Mouse (Mus musculus) forebrain, embryonic 14.5 days (tissue): ENCODE measurements around the gene Tmem268. TPM values are rescaled to one million over a fixed set of nuclear protein-coding genes. Genes with fewer than 3 reads are reported as not detected.

Experiments
- ATAC-seq: fragments of 200-750 bp; cut with Nextera tagmentation; 2 replicates; pipeline ENCODE4 v1.8.0; 2017; ENCODE audit warnings: mild to moderate bottlenecking, moderate library complexity
- DNase-seq: peaks from one replicate; pipeline ENCODE4 v3.0.0-alpha.2; 2015; ENCODE audit warnings: low spot score
- H3K27ac ChIP-seq: fragments of 300-500 bp; sonication (generic); 2 replicates; pipeline ENCODE4 v1.5.1; 2014; ENCODE audit warnings: low read depth, mild to moderate bottlenecking, control low read depth, low read length, moderate library complexity
- H3K27me3 ChIP-seq: fragments of 300-500 bp; sonication (generic); replicated peaks from 2 replicates; pipeline ENCODE4 v1.6.1; 2014; ENCODE audit warnings: low read length, control low read depth, mixed read lengths; ENCODE audit not compliant: control insufficient read depth, insufficient read depth
- H3K36me3 ChIP-seq: fragments of 300-500 bp; sonication (generic); 2 replicates; pipeline ENCODE4 v1.6.1; 2014; ENCODE audit warnings: low read length, control low read depth; ENCODE audit not compliant: control insufficient read depth, insufficient read depth
- H3K4me1 ChIP-seq: fragments of 300-500 bp; sonication (generic); 2 replicates; pipeline ENCODE4 v1.6.1; 2014; ENCODE audit warnings: antibody characterized with exemption, low read length, control low read depth; ENCODE audit not compliant: control insufficient read depth, insufficient read depth
- H3K4me2 ChIP-seq: fragments of 300-500 bp; sonication (generic); 2 replicates; pipeline ENCODE4 v1.6.1; 2014; ENCODE audit warnings: mild to moderate bottlenecking, control low read depth, low read length
- H3K4me3 ChIP-seq: fragments of 300-500 bp; sonication (generic); 2 replicates; pipeline ENCODE4 v1.5.1; 2014; ENCODE audit warnings: low read depth, low read length, control low read depth
- H3K9ac ChIP-seq: fragments of 300-500 bp; sonication (generic); 2 replicates; pipeline ENCODE4 v1.6.1; 2014; ENCODE audit warnings: mild to moderate bottlenecking, low read length, control low read depth, moderate library complexity
- H3K9me3 ChIP-seq: fragments of 300-500 bp; sonication (generic); replicated peaks from 2 replicates; pipeline ENCODE4 v1.6.1; 2016; ENCODE audit warnings: low read length, control low read depth, mixed read lengths; ENCODE audit not compliant: control insufficient read depth
- WGBS: fragments of 180-500 bp; shearing (Covaris S2); extraction: QIAGEN DNeasy Blood & Tissue Kit; methylation state at CpG from one replicate; pipeline ENCODE4 v1.1.7; 2014; 5-methylcytosine and 5-hydroxymethylcytosine counted together
- polyA plus RNA-seq: library from polyadenylated mRNA; unstranded; fragments of >200 nt; fragmentation: Nextera tagmentation; extraction: Ambion mirVana; gene quantifications from 2 replicates; pipeline ENCODE4 v1.2.1, GENCODE M21; 2014

Tmem268 gene
- polyA plus RNA-seq, 1 experiment from 2014 or later = 5.4 TPM

GRCm38 (mm10) chr4:63601263-63601662 lies 42.7 kb downstream of the Tmem268 start:
- no peak for DNase-seq
- Histone ChIP-seq H3K36me3 (no peaks in the 10 kb centered on the region), H3K27ac (no peak overlapping the region), H3K9me3 (no peaks in the 10 kb centered on the region), H3K4me2 (no peak overlapping the region), H3K4me3 (no peak overlapping the region), H3K27me3 (no peaks in the 10 kb centered on the region), H3K9ac (no peak overlapping the region), H3K4me1 (no peaks in the 10 kb centered on the region)
- ATAC-seq = no peak

- Histone ChIP-seq H3K27ac (no peak within 1 kb of the TSS), H3K27me3 (no peaks in the 10 kb centered on the region), H3K4me2 (no peak within 1 kb of the TSS), H3K9ac (no peak within 1 kb of the TSS), H3K36me3 (no peaks in the 10 kb centered on the region), H3K4me1 (no peaks in the 10 kb centered on the region), H3K9me3 (no peaks in the 10 kb centered on the region), H3K4me3 (no peak within 1 kb of the TSS)
- 77% methylated on average over 3 of the region's 3 CpGs for WGBS
- ATAC-seq (no peak), DNase-seq (no peak)
These were observed 46.4 kb downstream of the Tmem268 start, which contains the start of gene Gm11213 for GRCm38 (mm10) chr4:63604945-63605344. TSS of gene Gm11213 (minus strand) at chr4:63605261.

DNA sequence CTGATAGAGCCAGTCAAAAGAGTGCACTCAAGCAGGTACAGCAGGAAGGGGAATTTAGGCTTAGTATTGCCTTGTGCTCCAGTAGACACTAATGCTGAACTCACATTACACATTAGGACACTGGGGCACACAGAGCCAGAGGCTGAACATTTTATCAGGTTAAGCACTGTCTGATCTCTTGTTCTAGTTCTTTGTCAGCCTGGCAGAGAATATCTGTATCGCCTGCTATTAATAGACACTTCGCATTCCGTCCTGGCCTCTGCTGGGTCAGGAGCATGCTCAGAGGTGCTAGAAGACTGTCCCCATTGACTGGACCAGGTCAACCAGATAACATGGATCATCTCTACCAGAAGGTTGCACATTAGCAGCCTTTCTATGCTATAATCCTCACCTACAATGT lies 47.0 kb downstream of the Tmem268 start:
- no peak for DNase-seq
- H3K36me3 ChIP-seq = no peaks in the 10 kb centered on the region

DNA sequence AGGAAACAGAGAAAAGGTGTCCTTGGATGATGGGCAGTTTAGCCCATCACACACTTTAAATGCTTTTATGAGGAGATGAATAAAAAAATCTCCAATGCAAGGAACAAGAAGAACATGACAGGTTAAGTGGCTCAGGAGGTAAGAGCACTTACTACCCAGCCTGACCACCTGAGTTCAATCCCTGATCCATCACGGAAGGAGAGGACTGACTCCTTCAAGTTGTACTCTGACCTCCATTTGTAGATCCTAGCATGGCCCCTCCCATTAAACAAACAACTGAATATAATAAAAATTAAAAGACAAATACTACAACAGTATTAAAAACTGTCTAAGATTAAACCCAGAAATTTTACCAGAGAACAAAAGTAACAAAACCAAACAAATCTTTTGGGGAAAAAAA lies 47.4 kb downstream of the Tmem268 start:
- H3K4me1 ChIP-seq = no peaks in the 10 kb centered on the region
- no peaks in the 10 kb centered on the region for H3K9me3 ChIP-seq
- 88% methylated on average over 1 of the region's 1 CpGs for WGBS
- no peak overlapping the region for H3K4me2 ChIP-seq
- H3K9ac ChIP-seq = no peak overlapping the region
- H3K27ac ChIP-seq = no peak overlapping the region
- no peak for DNase-seq
- no peaks in the 10 kb centered on the region for H3K27me3 ChIP-seq
- no peak for ATAC-seq
- H3K4me3 ChIP-seq = no peak overlapping the region
- H3K36me3 ChIP-seq = no peaks in the 10 kb centered on the region

More for the DNA sequence above, 47.0 kb downstream of the Tmem268 start:
- ATAC-seq = no peak
- Histone ChIP-seq H3K4me2 (no peak overlapping the region), H3K9ac (no peak overlapping the region), H3K4me1 (no peaks in the 10 kb centered on the region), H3K9me3 (no peaks in the 10 kb centered on the region), H3K27ac (no peak overlapping the region), H3K27me3 (no peaks in the 10 kb centered on the region), H3K4me3 (no peak overlapping the region)
- 94% methylated on average over 3 of the region's 3 CpGs for WGBS

GRCm38 (mm10) chr4:63608391-63608790 lies 49.8 kb downstream of the Tmem268 start:
- H3K27me3 ChIP-seq = no peaks in the 10 kb centered on the region
- no peaks in the 10 kb centered on the region for H3K36me3 ChIP-seq
- 84% methylated on average over 7 of the region's 7 CpGs for WGBS
- no peak overlapping the region for H3K9ac ChIP-seq
- ATAC-seq (no peak), DNase-seq (no peak)
- H3K4me3 ChIP-seq = no peak overlapping the region
- no peak overlapping the region for H3K27ac ChIP-seq
- H3K4me2 ChIP-seq = no peak overlapping the region
- no peaks in the 10 kb centered on the region for H3K4me1 ChIP-seq
- H3K9me3 ChIP-seq = no peaks in the 10 kb centered on the region

GRCm38 (mm10) chr4:63621861-63622260 lies 63.3 kb downstream of the Tmem268 start:
- no peaks in the 10 kb centered on the region for H3K9me3 ChIP-seq
- no peak for DNase-seq
- no peak for ATAC-seq
- H3K9ac ChIP-seq = no peak overlapping the region
- H3K27ac ChIP-seq = no peak overlapping the region
- 79% methylated on average over 2 of the region's 2 CpGs for WGBS
- H3K4me1 ChIP-seq = no peaks in the 10 kb centered on the region
- H3K27me3 ChIP-seq = no peaks in the 10 kb centered on the region
- H3K4me2 ChIP-seq = no peak overlapping the region
- no peaks in the 10 kb centered on the region for H3K36me3 ChIP-seq
- H3K4me3 ChIP-seq = no peak overlapping the region

DNA sequence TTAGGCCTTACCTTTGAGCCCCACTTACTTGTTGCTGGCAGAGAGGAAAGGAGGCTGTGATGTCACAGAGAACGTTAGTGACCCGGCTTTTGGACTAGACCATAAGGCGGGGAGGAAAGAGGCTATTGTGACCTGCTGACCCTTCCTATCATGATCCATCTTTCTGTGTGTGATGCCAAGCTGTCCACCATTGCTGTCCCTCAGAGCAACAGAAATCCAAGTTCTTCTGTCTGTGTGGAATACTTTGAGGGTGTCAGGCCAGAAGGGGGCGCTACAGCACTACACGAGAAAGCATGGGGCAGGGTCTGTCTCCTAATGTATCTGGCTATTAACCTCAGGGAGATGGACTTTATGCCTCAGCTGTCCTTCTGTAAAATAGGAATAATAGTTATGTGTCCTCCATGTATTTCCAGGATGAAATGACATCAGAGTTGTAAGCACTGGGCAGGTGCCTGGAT lies 63.8 kb downstream of the Tmem268 start, which contains the start of gene Tex48:
Gene Tex48 (minus strand): TSS at position 51 of the 458 bp plus-strand sequence.
- H3K27me3 ChIP-seq = no peaks in the 10 kb centered on the region
- no peak within 1 kb of the TSS for H3K4me2 ChIP-seq
- no peak within 1 kb of the TSS for H3K9ac ChIP-seq
- H3K36me3 ChIP-seq = no peaks in the 10 kb centered on the region
- H3K27ac ChIP-seq = no peak within 1 kb of the TSS
- peak; percentile 3 for DNase-seq
- H3K4me3 ChIP-seq = no peak within 1 kb of the TSS
- ATAC-seq = no peak
- 51% methylated on average over 5 of the region's 5 CpGs for WGBS
- H3K4me1 ChIP-seq = no peaks in the 10 kb centered on the region
- H3K9me3 ChIP-seq = no peaks in the 10 kb centered on the region

DNA sequence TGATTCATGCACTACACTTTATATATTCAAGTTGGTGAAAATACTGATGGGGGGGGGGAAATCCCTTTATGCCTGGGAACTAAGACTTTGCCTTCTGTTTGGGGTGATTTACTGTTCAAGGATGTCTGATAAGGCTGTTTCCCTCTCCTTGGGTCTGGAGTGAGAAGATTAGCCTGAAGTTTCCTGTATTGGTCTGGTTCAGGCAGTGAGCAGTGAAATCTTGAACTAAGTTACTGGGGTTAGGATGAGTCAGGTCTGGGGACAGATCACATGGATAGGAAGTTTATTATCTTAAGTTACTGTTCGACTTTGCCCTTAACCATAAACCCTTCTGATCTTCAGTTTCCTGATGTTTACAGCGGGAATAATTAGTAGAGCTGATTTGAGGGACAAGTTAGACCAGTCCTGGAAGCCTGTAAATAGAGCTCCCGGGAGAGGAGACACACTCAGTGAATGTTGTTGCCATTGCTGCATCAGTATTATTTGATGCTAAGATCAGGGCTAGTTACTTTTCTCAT lies 67.0 kb downstream of the Tmem268 start:
- Histone ChIP-seq H3K27ac (no peak overlapping the region), H3K4me1 (no peaks in the 10 kb centered on the region), H3K4me2 (no peak overlapping the region), H3K36me3 (no peaks in the 10 kb centered on the region), H3K27me3 (no peaks in the 10 kb centered on the region), H3K4me3 (no peak overlapping the region), H3K9ac (no peak overlapping the region), H3K9me3 (no peaks in the 10 kb centered on the region)
- DNase-seq (no peak), ATAC-seq (no peak)
- WGBS = 80% methylated on average over 3 of the region's 3 CpGs

- Histone ChIP-seq H3K4me1 (no peaks in the 10 kb centered on the region), H3K9ac (no peak overlapping the region), H3K27ac (no peak overlapping the region), H3K27me3 (no peaks in the 10 kb centered on the region), H3K4me3 (no peak overlapping the region), H3K9me3 (no peaks in the 10 kb centered on the region), H3K36me3 (no peaks in the 10 kb centered on the region), H3K4me2 (no peak overlapping the region)
- no peak for DNase-seq
- WGBS = 82% methylated on average over 8 of the region's 8 CpGs
- no peak for ATAC-seq
These were observed 68.5 kb downstream of the Tmem268 start for GRCm38 (mm10) chr4:63627111-63627510.
